Mouse (Mus musculus): ENCODE results near the gene Ralgps2. TPM values are rescaled to one million over a fixed set of nuclear protein-coding genes. Genes with fewer than 3 reads are reported as not detected.

Ralgps2 gene
- polyA plus RNA-seq, 1 experiment from 2014 or later: 41.3 TPM

DNA sequence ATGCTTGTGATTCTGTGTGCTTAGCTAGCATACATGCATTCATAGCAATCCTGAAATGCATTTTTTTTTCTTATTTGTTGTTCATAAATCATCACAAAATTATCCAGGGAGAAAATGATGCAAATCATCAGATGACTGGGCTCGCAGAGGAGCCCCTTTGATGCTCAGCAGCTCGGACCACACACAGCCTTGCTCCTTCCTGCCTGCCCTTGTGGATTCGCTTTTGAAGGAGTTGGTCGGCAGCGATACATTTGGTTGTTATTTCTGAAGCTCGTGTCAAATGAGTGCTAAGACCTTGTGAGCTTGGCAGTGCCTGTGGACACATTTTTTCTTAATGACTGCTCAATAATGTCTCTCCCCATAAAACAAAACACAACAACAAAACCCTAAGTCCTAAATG lies 31.2 kb upstream of the Ralgps2 start:
- H3K27ac ChIP-seq: no peak overlapping the region
- no peak for ATAC-seq
- no peaks in the 10 kb centered on the region for H3K4me1 ChIP-seq (replicated peaks)
- 55% methylated on average over 6 of the region's 6 CpGs for WGBS
- H3K9me3 ChIP-seq: no peaks in the 10 kb centered on the region
- no peaks in the 10 kb centered on the region for H3K27me3 ChIP-seq (replicated peaks)
- no peaks in the 10 kb centered on the region for H3K36me3 ChIP-seq
- no peak overlapping the region for H3K4me3 ChIP-seq (replicated peaks)
- no peak overlapping the region for H3K4me2 ChIP-seq (replicated peaks)
- no peak overlapping the region for H3K9ac ChIP-seq

DNA sequence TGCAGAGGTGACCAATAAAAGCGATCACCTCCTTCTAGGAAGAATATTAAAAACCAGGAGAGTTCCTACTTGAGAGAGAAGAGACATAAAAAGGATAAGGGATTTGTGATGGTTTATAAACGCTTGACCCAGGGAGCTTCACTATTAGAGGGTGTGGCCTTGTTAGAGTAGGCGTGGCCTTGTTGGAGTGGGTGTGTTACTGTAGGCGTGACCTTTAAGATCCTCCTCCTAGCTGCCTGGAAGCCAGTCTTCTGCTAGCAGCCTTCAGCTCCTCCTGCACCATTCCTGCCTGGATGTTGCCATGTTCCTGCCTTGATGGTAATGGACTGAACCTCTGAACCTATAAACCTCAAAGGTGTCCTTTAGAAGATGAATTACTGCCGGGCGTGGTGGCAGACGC lies 28.7 kb upstream of the Ralgps2 start:
- Histone ChIP-seq H3K9me3 (no peaks in the 10 kb centered on the region), H3K4me3 (replicated peaks) (no peak overlapping the region), H3K36me3 (no peaks in the 10 kb centered on the region), H3K4me2 (replicated peaks) (no peak overlapping the region), H3K4me1 (replicated peaks) (no peaks in the 10 kb centered on the region), H3K27me3 (replicated peaks) (no peaks in the 10 kb centered on the region), H3K27ac (no peak overlapping the region), H3K9ac (no peak overlapping the region)
- WGBS: 76% methylated on average over 7 of the region's 7 CpGs
- 0 out of 2 replicates have a peak, but pooled peaks have one; percentile 41 for ATAC-seq

DNA sequence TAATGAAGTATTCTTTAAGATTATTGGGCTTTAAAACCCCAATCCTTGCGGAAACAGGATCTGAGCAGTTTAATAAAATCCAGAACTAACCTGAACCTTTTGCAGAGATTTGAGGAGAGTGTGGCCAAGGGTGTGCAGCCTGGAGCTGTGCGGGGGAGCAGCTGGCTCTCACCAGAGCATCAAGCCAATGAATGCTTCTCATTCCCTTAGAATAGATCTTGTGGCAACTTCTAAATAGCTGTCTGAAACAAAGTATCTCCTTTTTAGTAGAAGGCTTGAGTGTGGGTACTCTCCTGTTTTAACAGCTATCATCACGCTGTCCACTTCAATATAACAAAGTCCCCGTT lies 25.1 kb upstream of the Ralgps2 start:
- Histone ChIP-seq H3K27ac (no peak overlapping the region), H3K9me3 (no peaks in the 10 kb centered on the region), H3K36me3 (no peaks in the 10 kb centered on the region), H3K4me3 (replicated peaks) (no peak overlapping the region), H3K9ac (no peak overlapping the region), H3K27me3 (replicated peaks) (no peaks in the 10 kb centered on the region), H3K4me2 (replicated peaks) (no peak overlapping the region), H3K4me1 (replicated peaks) (no peaks in the 10 kb centered on the region)
- ATAC-seq: no peak
- WGBS: 63% methylated on average over 4 of the region's 4 CpGs

DNA sequence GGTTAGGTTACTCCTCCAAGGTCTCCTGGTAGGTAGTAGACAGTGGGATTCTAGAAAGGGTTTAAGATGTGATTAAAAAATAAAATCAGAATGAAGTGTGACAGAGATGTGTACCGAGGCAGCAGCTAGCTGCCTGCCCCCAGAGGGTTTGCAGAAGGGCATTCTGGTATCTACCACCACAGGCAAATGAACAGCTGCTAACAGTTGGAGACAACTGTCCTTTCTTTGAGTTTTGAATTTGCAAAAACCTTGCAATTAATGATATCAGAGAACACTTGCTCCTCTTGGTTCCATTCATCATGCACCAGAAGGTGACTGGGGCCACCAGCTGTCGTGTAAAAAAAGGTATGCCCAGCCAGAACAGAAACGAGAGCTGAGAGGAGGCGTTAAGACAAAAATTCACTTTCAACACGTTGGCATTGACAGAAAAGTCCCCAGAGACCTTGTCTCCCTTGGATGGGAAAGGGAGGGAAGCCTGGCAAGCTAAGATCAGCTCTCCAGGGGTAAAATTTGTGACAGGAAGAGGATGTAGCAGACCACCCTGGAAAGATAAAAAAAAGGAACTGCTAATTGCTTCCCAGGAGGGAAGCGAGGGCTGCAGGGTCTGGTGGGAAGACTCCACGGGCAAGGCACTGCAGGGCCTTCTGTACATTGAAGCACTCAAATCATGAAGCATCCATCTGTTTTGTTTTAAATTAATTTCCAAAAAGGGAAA lies 24.6 kb upstream of the Ralgps2 start:
- Histone ChIP-seq H3K4me3 (replicated peaks) (no peak overlapping the region), H3K4me2 (replicated peaks) (no peak overlapping the region), H3K27me3 (replicated peaks) (no peaks in the 10 kb centered on the region), H3K9ac (no peak overlapping the region), H3K4me1 (replicated peaks) (no peaks in the 10 kb centered on the region), H3K9me3 (no peaks in the 10 kb centered on the region), H3K36me3 (no peaks in the 10 kb centered on the region), H3K27ac (no peak overlapping the region)
- WGBS: 30% methylated on average over 7 of the region's 7 CpGs
- no peak for ATAC-seq

DNA sequence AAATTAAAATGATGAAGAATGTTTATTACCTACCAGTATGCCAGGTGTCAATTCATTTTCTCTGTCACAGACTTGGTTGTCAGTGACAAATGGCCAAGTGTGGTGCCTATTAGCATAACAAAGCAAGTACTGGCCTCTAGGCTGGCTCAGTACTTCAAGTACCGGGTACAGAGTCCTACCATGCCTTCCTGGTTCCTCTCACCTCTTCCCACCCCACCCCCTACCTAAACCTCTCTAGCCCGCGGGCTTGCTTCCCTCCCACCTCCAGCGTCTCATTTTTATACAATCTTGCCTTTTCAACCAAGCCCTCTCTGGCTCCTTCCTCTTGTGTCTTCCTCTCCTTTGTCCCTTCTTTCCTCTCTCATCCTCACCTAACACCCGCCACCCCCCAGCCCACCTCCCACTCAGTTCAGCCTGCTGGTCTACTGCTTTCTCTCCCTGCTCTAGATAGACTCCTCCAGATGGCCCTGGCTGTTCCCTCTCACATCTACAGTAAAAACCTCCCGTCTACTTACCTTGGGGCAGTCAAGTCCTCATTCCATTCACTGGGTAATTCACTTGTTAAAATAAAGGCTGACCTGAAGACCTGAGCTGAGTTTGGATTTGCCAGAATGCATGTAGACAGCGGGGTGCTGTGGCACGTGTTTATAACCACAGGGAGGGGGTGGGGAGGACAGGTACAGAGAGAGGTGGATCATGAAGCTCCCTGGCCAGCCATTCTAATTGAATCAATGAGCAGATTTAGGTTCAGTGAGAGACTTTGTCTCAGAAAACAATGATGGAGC lies 22.2 kb upstream of the Ralgps2 start:
- Histone ChIP-seq H3K4me3 (replicated peaks) (no peak overlapping the region), H3K27ac (no peak overlapping the region), H3K9me3 (no peaks in the 10 kb centered on the region), H3K27me3 (replicated peaks) (no peaks in the 10 kb centered on the region), H3K4me2 (replicated peaks) (no peak overlapping the region), H3K9ac (no peak overlapping the region), H3K4me1 (replicated peaks) (no peaks in the 10 kb centered on the region), H3K36me3 (no peaks in the 10 kb centered on the region)
- 55% methylated on average over 8 of the region's 8 CpGs for WGBS
- ATAC-seq: no peak

DNA sequence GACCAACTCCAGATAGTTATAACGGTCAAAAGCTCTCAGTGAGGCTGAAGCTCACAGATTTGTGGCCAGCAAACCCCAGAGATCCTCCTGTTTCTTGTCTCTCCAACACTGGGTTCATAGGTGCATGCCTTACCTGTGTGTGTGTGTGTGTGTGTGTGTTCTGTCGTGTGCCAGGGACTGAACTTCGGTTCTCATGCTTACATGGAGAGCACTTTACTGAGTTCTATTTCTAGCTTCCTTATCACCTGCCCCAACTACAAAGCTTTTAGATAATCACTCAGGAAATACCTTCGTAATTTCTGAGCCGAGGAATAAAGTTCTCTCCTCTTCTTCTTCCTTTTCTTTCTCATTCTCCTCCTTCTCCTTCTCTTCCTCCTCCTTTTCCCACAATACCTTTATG lies 19.6 kb upstream of the Ralgps2 start:
- ATAC-seq: 0 out of 2 replicates have a peak, but pooled peaks have one; percentile 40
- Histone ChIP-seq H3K9ac (no peak overlapping the region), H3K27me3 (replicated peaks) (no peaks in the 10 kb centered on the region), H3K27ac (no peak overlapping the region), H3K4me2 (replicated peaks) (no peak overlapping the region), H3K9me3 (no peaks in the 10 kb centered on the region), H3K36me3 (no peaks in the 10 kb centered on the region), H3K4me1 (replicated peaks) (no peaks in the 10 kb centered on the region), H3K4me3 (replicated peaks) (no peak overlapping the region)
- WGBS: 63% methylated on average over 5 of the region's 5 CpGs

DNA sequence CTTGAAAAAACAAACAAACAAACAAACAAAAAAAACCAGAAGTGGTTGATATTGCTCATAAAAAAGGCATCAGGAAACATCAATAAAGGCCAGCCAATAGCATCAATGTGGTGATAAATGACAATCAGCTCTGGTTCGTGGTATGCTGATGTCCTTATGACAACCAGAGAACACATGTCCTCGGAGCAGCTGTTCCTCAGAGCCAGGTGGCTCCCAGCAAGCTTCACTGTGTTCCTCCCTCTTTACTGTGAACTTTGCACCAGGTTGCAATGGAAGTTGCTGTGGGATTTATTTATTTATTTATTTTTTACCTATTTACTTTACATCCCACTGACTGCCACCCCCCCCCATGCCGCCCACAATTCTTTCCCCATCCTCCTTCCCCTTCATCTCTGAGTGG lies 17.9 kb upstream of the Ralgps2 start:
- no peaks in the 10 kb centered on the region for H3K9me3 ChIP-seq
- H3K4me3 ChIP-seq (replicated peaks): no peak overlapping the region
- no peak overlapping the region for H3K27ac ChIP-seq
- H3K9ac ChIP-seq: no peak overlapping the region
- H3K4me2 ChIP-seq (replicated peaks): no peak overlapping the region
- no peaks in the 10 kb centered on the region for H3K36me3 ChIP-seq
- H3K4me1 ChIP-seq (replicated peaks): no peaks in the 10 kb centered on the region
- 77% methylated on average over 3 of the region's 3 CpGs for WGBS
- ATAC-seq: no peak
- H3K27me3 ChIP-seq (replicated peaks): no peaks in the 10 kb centered on the region

DNA sequence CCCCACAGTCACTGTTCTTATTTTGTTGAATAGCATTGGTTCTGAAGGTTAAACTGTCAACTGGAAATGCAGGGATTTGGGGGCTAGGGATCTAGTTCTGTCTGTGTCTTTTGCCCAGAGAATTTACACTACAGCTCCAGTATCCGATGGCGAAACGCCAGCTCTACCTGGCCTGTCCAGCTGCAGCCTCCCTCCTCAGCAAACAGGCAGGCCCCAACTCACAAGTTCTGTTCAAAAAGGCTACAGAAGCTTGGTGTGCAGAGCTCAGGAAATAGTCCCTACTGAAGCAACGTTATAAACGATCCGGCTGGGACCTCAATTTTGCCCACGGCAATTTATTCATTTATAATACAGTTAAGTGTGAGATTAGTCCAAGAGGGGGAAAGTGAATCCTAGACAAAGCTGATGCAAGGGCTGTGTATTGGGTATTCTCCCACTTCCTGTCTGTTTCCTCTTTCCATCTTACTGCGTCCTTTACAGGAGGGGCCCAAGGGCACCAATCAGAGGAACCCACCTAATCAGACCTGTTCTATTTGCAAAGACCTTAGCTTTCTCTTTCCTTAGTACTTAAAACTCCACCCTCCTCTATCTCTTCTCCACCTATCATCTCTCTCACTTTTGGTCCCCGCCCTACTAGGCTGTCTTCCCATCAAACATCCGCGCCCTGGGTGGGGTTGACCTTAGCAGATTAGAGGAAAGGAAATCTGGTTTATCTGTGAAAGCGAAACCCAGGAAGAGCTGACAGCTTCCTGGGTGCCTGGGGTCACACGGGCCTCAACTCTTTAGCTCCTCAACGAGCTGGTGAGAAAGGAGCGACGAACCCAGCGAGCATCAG lies 16.7 kb upstream of the Ralgps2 start:
- Histone ChIP-seq H3K4me2 (replicated peaks) (no peak overlapping the region), H3K36me3 (no peaks in the 10 kb centered on the region), H3K4me1 (replicated peaks) (no peaks in the 10 kb centered on the region), H3K9ac (no peak overlapping the region), H3K9me3 (no peaks in the 10 kb centered on the region), H3K4me3 (replicated peaks) (no peak overlapping the region), H3K27me3 (replicated peaks) (no peaks in the 10 kb centered on the region), H3K27ac (no peak overlapping the region)
- peak; percentile 79 for ATAC-seq
- 56% methylated on average over 17 of the region's 17 CpGs for WGBS

DNA sequence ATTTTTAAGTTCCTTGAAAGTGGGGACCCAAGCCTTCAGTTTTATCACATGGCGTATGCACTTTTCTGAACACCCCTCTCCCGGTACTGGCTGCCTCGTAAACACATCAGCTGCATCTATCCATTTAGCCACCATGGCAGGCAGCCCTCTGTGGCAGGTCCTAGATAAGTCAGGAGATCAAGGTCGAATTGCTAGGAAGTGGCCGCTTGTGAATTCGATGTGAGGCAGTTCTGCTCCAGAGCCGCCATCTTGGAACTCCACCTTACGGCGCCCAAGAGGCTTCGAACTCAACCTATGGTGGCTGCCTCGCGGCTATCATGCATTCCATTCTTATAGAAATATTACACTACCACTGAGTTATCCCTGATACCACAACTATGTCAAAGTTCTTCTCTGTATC lies 14.8 kb upstream of the Ralgps2 start:
- Histone ChIP-seq H3K27ac (no peak overlapping the region), H3K9me3 (no peaks in the 10 kb centered on the region), H3K27me3 (replicated peaks) (no peaks in the 10 kb centered on the region), H3K4me3 (replicated peaks) (no peak overlapping the region), H3K36me3 (no peaks in the 10 kb centered on the region), H3K9ac (no peak overlapping the region), H3K4me2 (replicated peaks) (no peak overlapping the region), H3K4me1 (replicated peaks) (no peaks in the 10 kb centered on the region)
- WGBS: 95% methylated on average over 12 of the region's 12 CpGs
- no peak for ATAC-seq

DNA sequence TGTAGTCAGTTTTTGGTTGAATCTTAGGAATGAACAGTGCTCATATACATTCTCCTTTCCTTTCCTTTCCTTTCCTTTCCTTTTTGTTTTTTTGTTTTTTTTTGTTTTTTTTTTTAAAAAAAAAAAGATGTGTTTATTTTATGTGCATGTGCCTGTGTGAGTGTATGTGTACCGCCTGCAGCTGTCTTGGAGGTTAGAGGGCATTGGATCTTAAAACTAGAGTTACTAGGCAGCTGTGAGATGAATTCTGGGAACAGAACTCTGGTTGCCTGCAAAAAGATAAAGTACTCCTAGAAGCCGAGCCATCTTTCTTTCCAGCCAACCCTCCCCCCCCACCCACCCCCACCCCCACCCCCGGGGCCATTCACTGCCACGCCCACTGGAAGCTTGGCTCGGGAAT lies 10.9 kb upstream of the Ralgps2 start:
- no peak overlapping the region for H3K27ac ChIP-seq
- no peaks in the 10 kb centered on the region for H3K4me1 ChIP-seq (replicated peaks)
- 28% methylated on average over 5 of the region's 5 CpGs for WGBS
- ATAC-seq: no peak
- no peak overlapping the region for H3K4me2 ChIP-seq (replicated peaks)
- H3K9ac ChIP-seq: no peak overlapping the region
- H3K36me3 ChIP-seq: no peaks in the 10 kb centered on the region
- H3K27me3 ChIP-seq (replicated peaks): no peaks in the 10 kb centered on the region
- H3K9me3 ChIP-seq: no peaks in the 10 kb centered on the region
- H3K4me3 ChIP-seq (replicated peaks): no peak overlapping the region

DNA sequence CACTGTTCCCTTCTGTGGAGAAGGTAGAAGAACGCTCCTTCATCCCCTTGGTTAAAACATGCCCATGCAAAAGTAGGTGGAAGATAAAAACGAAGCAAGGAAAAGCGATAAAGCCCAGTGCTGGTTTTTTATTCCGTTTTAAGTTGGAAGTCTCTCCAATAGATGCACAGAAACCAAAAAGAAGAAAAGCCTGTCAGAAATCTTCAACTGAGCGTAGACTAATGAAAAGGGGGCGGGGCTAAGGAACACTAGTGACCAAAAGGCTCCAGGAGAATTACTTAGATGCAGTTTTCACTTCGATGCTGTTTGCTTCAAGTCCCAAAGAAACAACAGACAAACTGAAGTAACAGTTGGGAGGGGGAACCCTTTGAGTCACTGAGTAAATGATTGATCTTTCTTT lies 1.2 kb upstream of the Ralgps2 start:
- Histone ChIP-seq H3K4me1 (replicated peaks) (0 out of 2 replicates have a peak, but pooled peaks cover 2% of the 10 kb centered on the region), H3K4me2 (replicated peaks) (peak overlapping the region; percentile 91), H3K9me3 (no peaks in the 10 kb centered on the region), H3K36me3 (no peaks in the 10 kb centered on the region), H3K4me3 (replicated peaks) (no peak overlapping the region), H3K27me3 (replicated peaks) (no peaks in the 10 kb centered on the region), H3K9ac (no peak overlapping the region), H3K27ac (no peak overlapping the region)
- ATAC-seq: no peak
- WGBS: 40% methylated on average over 7 of the region's 7 CpGs

DNA sequence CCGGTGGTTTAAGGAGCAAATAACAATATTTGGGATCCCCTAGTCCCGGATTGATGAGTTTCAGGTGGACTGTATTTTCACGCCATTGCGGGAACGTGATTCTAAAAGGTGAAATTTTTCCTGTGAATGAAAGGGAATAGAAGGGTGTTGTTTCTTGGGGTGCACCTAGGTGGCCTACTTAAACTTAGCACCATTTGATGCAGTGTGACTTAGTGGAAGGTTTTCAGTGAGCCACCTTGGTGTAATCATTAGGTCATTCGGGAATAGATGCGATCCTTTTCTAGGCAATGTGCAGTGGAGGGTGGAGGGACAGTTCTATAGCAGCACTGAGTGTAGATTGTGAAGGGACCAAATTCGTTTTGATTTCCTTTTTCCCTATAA lies 706 bp upstream of the Ralgps2 start:
- Histone ChIP-seq H3K27ac (no peak overlapping the region), H3K4me2 (replicated peaks) (peak overlapping the region; percentile 91), H3K9me3 (no peaks in the 10 kb centered on the region), H3K36me3 (no peaks in the 10 kb centered on the region), H3K4me3 (replicated peaks) (peak overlapping the region; percentile 96), H3K9ac (peak overlapping the region; percentile 84), H3K4me1 (replicated peaks) (0 out of 2 replicates have a peak, but pooled peaks cover 2% of the 10 kb centered on the region), H3K27me3 (replicated peaks) (no peaks in the 10 kb centered on the region)
- 8% methylated on average over 8 of the region's 8 CpGs for WGBS
- ATAC-seq: 0 out of 2 replicates have a peak, but pooled peaks have one; percentile 11

Data from intestine, embryonic 15.5 days (tissue).